Mouse (Mus musculus) R1 (cell line): ENCODE data around the gene Samt3.

Experiments
- DNase-seq: peaks from one replicate; pipeline ENCODE4 v3.0.0-alpha.2; 2018; ENCODE audit warnings: low read depth, low spot score

Samt3 gene

GRCm38 (mm10) chrX:86043899-86044298, at the start of gene Samt3:
Gene Samt3 (plus strand): TSS chrX:86044199.
- no peak for DNase-seq

GRCm38 (mm10) chrX:86016591-86016990, 27.4 kb upstream of the Samt3 start:
- peak; percentile 73 for DNase-seq

DNA sequence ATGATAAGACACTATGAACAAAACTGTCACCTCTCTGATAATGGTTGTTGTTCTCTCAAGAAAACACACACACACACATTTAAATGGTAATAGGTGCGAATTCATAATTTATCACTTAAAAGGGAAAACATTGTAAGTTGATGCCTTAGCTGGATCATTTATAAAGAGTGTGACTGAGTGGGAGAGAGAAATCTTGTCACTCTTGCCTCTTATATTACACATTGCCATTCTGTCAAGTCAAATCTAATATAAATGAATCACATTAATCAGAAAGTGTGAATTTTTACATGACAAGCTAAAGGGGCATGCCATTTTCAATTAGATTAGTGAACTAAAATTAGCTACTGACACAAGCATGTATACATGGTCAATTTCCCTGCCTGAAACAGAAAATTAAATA, 44.7 kb downstream of the Samt3 start:
- no peak for DNase-seq
